Mouse (Mus musculus): ENCODE measurements around the gene Gm7694. TPM values are rescaled to one million over a fixed set of nuclear protein-coding genes. Genes with fewer than 3 reads are reported as not detected.

Gm7694 gene
- polyA plus RNA-seq, 1 experiment: 2.6 TPM

DNA sequence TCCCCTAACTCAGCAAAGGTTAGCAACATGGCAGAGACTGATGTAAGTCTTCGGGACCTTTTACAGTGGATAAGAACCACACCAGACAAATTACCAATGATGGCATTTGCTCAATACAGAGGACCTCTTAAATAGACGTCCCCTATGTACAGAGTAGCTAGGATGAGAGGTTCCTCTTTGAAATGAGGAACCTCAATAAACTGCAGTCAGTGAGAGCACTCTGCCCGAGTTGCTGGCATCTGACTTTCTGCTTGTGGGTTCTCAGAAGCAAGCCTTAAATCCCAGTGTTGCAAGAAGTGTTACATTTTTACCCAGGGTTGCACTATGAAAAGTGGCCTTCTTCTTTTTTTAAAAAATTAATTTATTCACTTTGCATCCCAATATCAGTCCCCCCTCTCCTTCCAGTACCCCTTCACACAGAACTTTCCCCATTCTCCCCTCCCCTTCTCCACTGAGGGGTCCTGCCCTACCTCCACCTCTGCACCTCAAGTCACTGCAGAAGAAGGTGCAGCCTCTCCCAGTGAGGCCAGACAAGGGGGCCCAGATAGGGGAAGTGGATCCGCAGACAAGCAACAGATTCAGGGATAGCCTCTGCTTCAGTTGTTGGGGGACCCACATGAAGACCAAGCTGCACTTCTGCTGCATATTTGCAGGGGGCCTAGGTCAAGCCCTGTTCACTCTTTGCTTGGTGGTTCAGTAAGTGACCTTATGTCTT is 23.6 kb downstream of the Gm7694 start:
- H3K4me1 ChIP-seq (ENCODE audit: control insufficient read depth, insufficient read depth, low read length): no peaks in the 10 kb centered on the region
- H3K27me3 ChIP-seq (ENCODE audit: control insufficient read depth, insufficient read depth, low read length): no peaks in the 10 kb centered on the region
- no peaks in the 10 kb centered on the region for H3K36me3 ChIP-seq (ENCODE audit: control insufficient read depth, insufficient read depth, low read length)
- TF ChIP-seq POLR2A (IDR thresholded peaks at IDR 0.05; ENCODE audit: control insufficient read depth, low read depth, low read length) (no peak), CTCF (IDR thresholded peaks at IDR 0.05; ENCODE audit: control insufficient read depth, insufficient read depth, insufficient replicate concordance, low read depth, low read length) (no peak)
- no peak overlapping the region for H3K4me3 ChIP-seq (ENCODE audit: control insufficient read depth, low read depth, low read length)
- H3K27ac ChIP-seq (ENCODE audit: control insufficient read depth, insufficient read depth, low read depth, low read length): no peak overlapping the region

DNA sequence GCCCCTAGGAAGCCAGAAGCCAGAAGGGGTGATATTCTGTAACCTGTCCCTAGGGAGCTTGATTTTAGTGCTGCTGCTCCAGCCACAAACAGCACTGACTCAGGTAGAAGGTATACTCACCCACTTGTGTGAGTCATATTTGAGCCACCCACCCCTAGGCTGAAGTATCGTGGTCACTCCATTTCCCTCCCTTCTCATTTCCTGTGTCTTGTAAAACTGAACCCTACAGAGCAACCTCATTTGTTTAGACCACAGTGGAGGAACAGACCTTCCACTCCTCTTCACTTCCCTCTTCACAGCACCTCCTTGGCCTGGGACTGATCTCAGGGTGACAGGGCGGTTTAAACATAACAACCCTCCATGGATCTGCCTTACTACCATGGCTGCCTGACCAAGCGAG is 29.1 kb downstream of the Gm7694 start, which contains the start of gene Sh2d1b1:
Gene Sh2d1b1, plus strand, starts transcription at position 305 of the 400 bp plus-strand sequence.
- TF ChIP-seq CTCF (IDR thresholded peaks at IDR 0.05; ENCODE audit: control insufficient read depth, insufficient read depth, insufficient replicate concordance, low read depth, low read length) (no peak), POLR2A (IDR thresholded peaks at IDR 0.05; ENCODE audit: control insufficient read depth, low read depth, low read length) (no peak)
- Histone ChIP-seq H3K27ac (ENCODE audit: control insufficient read depth, insufficient read depth, low read depth, low read length) (no peak within 1 kb of the TSS), H3K36me3 (ENCODE audit: control insufficient read depth, insufficient read depth, low read length) (no peaks in the 10 kb centered on the region), H3K27me3 (ENCODE audit: control insufficient read depth, insufficient read depth, low read length) (no peaks in the 10 kb centered on the region), H3K4me3 (ENCODE audit: control insufficient read depth, low read depth, low read length) (no peak within 1 kb of the TSS), H3K4me1 (ENCODE audit: control insufficient read depth, insufficient read depth, low read length) (no peaks in the 10 kb centered on the region)

DNA sequence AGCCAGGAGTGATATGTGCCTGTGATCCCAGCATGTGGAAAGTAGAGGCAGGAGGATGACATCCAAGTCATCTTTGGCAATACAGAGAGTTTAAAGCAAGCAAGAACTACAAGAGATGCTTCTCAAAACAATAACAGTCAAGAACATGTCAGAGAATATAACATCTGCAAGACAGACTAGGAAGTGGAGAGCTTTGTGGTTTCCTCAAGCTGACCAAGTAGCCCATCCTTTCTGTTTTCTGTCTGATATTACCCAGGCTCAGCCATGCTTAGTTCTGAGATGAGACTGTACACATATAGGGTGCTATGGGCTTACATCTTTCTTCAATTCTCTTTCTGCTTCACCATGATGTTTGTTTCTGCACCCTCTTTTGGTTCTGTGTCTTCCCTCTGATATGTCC is 32.9 kb downstream of the Gm7694 start:
- Histone ChIP-seq H3K27me3 (ENCODE audit: control insufficient read depth, insufficient read depth, low read length) (no peaks in the 10 kb centered on the region), H3K4me1 (ENCODE audit: control insufficient read depth, insufficient read depth, low read length) (no peaks in the 10 kb centered on the region), H3K36me3 (ENCODE audit: control insufficient read depth, insufficient read depth, low read length) (no peaks in the 10 kb centered on the region), H3K4me3 (ENCODE audit: control insufficient read depth, low read depth, low read length) (no peak overlapping the region), H3K27ac (ENCODE audit: control insufficient read depth, insufficient read depth, low read depth, low read length) (no peak overlapping the region)
- TF ChIP-seq CTCF (IDR thresholded peaks at IDR 0.05; ENCODE audit: control insufficient read depth, insufficient read depth, insufficient replicate concordance, low read depth, low read length) (no peak), POLR2A (IDR thresholded peaks at IDR 0.05; ENCODE audit: control insufficient read depth, low read depth, low read length) (no peak)

DNA sequence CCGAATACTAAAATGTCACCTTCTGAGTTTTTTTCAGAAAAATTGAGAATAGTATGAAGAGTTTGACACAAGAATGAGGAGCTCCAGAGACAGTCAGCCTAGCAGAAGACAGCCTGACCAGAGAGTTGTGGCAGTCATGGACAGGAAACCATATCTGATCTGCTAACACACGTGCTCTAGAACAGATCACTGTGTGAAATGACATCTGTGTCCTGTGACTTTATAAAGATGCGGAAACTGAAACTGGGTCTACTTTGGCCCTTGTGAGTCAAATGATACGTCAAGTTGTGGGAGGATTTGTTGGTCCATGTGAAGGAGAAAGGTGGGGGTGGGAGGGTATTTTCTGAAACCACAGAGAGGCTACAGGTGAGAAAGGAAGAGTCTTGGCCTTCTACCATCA is 35.4 kb downstream of the Gm7694 start:
- H3K4me3 ChIP-seq (ENCODE audit: control insufficient read depth, low read depth, low read length): no peak overlapping the region
- H3K36me3 ChIP-seq (ENCODE audit: control insufficient read depth, insufficient read depth, low read length): no peaks in the 10 kb centered on the region
- H3K4me1 ChIP-seq (ENCODE audit: control insufficient read depth, insufficient read depth, low read length): no peaks in the 10 kb centered on the region
- TF ChIP-seq POLR2A (IDR thresholded peaks at IDR 0.05; ENCODE audit: control insufficient read depth, low read depth, low read length) (no peak), CTCF (IDR thresholded peaks at IDR 0.05; ENCODE audit: control insufficient read depth, insufficient read depth, insufficient replicate concordance, low read depth, low read length) (no peak)
- H3K27ac ChIP-seq (ENCODE audit: control insufficient read depth, insufficient read depth, low read depth, low read length): no peak overlapping the region
- no peaks in the 10 kb centered on the region for H3K27me3 ChIP-seq (ENCODE audit: control insufficient read depth, insufficient read depth, low read length)

DNA sequence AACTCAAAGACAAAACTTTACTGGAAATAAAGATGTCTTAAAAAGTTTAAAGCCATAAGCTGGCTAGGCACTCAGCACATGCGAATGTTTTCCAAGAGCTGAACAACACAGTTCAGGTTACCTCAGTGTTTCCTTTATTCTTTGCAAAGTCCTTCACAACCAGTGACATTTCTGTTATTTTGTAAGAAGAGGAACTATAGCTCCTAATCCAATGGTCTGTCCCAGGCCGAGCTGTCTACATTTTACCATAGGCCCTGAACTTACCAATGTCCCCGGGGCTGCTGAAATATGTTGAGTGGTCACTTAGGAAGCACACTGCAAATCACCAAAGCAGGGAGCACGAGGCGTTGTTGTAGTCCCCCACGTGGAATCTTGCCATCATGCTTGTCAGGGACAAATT is 35.9 kb downstream of the Gm7694 start:
- no peak overlapping the region for H3K4me3 ChIP-seq (ENCODE audit: control insufficient read depth, low read depth, low read length)
- no peaks in the 10 kb centered on the region for H3K27me3 ChIP-seq (ENCODE audit: control insufficient read depth, insufficient read depth, low read length)
- H3K4me1 ChIP-seq (ENCODE audit: control insufficient read depth, insufficient read depth, low read length): no peaks in the 10 kb centered on the region
- no peaks in the 10 kb centered on the region for H3K36me3 ChIP-seq (ENCODE audit: control insufficient read depth, insufficient read depth, low read length)
- TF ChIP-seq POLR2A (IDR thresholded peaks at IDR 0.05; ENCODE audit: control insufficient read depth, low read depth, low read length): no peak
- TF ChIP-seq CTCF (IDR thresholded peaks at IDR 0.05; ENCODE audit: control insufficient read depth, insufficient read depth, insufficient replicate concordance, low read depth, low read length): no peak
- no peak overlapping the region for H3K27ac ChIP-seq (ENCODE audit: control insufficient read depth, insufficient read depth, low read depth, low read length)

DNA sequence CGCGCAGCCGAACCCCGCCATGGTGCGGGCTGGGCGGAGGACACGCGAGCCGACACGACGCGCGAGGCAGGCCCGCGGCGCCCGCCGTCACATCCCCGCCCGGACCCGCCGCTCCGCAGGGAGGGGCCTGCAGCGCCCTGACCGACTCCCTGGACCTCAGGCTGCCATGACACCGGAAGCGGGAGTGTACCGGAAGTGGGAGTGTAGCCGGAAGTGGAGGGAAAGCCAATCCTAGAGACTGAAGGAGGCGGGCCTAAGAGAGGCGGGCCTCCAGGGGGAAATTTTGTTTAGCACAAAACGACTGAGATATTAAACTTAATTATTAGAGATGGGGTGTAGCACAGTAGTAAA is 50.6 kb downstream of the Gm7694 start:
- H3K27ac ChIP-seq (ENCODE audit: control insufficient read depth, insufficient read depth, low read depth, low read length): peak overlapping the region; percentile 14

DNA sequence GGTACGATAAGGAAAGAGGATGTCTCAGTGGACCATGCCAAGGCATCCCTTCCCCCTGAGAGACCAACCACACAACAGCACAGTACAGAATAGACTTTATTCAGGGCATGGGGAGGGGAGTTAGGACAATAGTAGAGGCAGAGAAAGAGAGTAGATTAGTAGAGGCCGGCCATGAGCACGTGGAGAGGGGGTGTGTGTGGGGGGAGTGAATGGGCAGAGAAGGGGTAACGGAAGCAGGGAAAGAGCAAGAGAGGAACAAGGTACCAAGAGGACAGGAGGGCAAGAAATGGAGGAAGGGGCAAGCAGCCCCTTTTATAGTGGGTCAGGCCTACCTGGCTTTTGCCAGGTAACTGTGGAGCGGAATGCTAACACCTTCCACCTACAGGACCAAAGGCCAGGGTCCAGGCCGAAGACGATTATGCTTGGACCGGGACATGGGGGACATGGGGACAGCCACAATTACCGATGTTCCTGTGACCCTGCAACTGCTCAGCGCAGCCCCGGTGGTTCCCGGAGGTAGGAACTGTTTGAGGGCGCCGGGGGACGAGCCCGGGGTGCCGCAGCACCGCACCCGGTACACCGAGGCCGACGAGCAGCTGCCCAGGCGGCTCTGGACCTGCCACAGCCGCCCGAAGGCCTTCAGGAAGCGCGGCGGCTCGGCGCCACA is 51.1 kb downstream of the Gm7694 start:
- no peaks in the 10 kb centered on the region for H3K36me3 ChIP-seq (ENCODE audit: control insufficient read depth, insufficient read depth, low read length)
- H3K27me3 ChIP-seq (ENCODE audit: control insufficient read depth, insufficient read depth, low read length): no peaks in the 10 kb centered on the region
- TF ChIP-seq POLR2A (IDR thresholded peaks at IDR 0.05; ENCODE audit: control insufficient read depth, low read depth, low read length) (no peak), CTCF (IDR thresholded peaks at IDR 0.05; ENCODE audit: control insufficient read depth, insufficient read depth, insufficient replicate concordance, low read depth, low read length) (no peak)
- peak overlapping the region; percentile 72 for H3K4me3 ChIP-seq (ENCODE audit: control insufficient read depth, low read depth, low read length)
- peak overlapping the region; percentile 14 for H3K27ac ChIP-seq (ENCODE audit: control insufficient read depth, insufficient read depth, low read depth, low read length)
- no peaks in the 10 kb centered on the region; the same call in 1 of the 2 replicates for H3K4me1 ChIP-seq (ENCODE audit: control insufficient read depth, insufficient read depth, low read length)

More for the DNA sequence above, 50.6 kb downstream of the Gm7694 start:
- Histone ChIP-seq H3K4me3 (ENCODE audit: control insufficient read depth, low read depth, low read length) (peak overlapping the region; percentile 72), H3K27me3 (ENCODE audit: control insufficient read depth, insufficient read depth, low read length) (no peaks in the 10 kb centered on the region), H3K4me1 (ENCODE audit: control insufficient read depth, insufficient read depth, low read length) (no peaks in the 10 kb centered on the region; the same call in 1 of the 2 replicates), H3K36me3 (ENCODE audit: control insufficient read depth, insufficient read depth, low read length) (no peaks in the 10 kb centered on the region)
- peak; percentile 68; the same call in 1 of the 2 replicates for TF ChIP-seq POLR2A (IDR thresholded peaks at IDR 0.05; ENCODE audit: control insufficient read depth, low read depth, low read length)
- no peak for TF ChIP-seq CTCF (IDR thresholded peaks at IDR 0.05; ENCODE audit: control insufficient read depth, insufficient read depth, insufficient replicate concordance, low read depth, low read length)

Other genes starting within 250 kb of the Gm7694 start
- gene Ddr2, start 195.6 kb downstream of the Gm7694 start, polyA plus RNA-seq (2012; rRNA removed): 1.8 TPM in 2 replicates
- gene Uap1, start 131.4 kb downstream of the Gm7694 start, polyA plus RNA-seq (2012; rRNA removed): 9.5 and 9.6 TPM in 2 replicates
- gene Uhmk1, start 90.9 kb downstream of the Gm7694 start, polyA plus RNA-seq (2012; rRNA removed): 3.3 and 4.5 TPM in 2 replicates
- not detected in 2 replicates for gene Sh2d1b2, start 73.6 kb downstream of the Gm7694 start, polyA plus RNA-seq (2012; rRNA removed)
- gene Sh2d1b1, start 29.0 kb downstream of the Gm7694 start, polyA plus RNA-seq (2012; rRNA removed): 0.05 and 0.06 TPM in 2 replicates
- gene Spata46, start 2.5 kb upstream of the Gm7694 start, polyA plus RNA-seq (2012; rRNA removed): 881 and 963 TPM in 2 replicates

Measured in testis, adult 2 months (tissue).